Mouse (Mus musculus) spleen, postnatal 36 days (tissue): ENCODE data around the gene Stard13.

Source experiments
- DNase-seq, 2 experiments: peaks; one replicate each; pipeline ENCODE4 v3.0.0; 2022; ENCODE audit warnings: low spot score in 2 of 2, mixed read lengths in 1 of 2

Gene Stard13

DNA sequence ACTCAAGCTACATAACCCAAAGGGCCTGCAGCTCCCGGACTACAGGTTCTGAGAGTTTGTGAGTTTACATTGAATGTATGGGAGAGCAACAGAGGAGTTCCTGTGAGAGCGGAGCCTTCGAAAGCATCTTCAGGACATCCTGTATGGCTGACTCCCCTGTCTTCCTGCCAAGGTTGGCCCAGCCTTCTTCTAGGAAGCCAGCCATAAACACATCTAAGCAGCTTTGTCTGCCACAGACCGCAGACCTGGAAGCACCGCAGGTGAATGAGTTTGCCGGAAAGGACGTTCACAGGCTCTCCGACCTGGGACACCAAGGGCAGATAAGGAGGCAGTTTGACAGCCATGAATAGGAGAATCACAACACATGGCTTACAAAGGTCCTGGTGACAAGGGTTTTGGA lies 52.3 kb downstream of the Stard13 start:
- DNase-seq: no peak

DNA sequence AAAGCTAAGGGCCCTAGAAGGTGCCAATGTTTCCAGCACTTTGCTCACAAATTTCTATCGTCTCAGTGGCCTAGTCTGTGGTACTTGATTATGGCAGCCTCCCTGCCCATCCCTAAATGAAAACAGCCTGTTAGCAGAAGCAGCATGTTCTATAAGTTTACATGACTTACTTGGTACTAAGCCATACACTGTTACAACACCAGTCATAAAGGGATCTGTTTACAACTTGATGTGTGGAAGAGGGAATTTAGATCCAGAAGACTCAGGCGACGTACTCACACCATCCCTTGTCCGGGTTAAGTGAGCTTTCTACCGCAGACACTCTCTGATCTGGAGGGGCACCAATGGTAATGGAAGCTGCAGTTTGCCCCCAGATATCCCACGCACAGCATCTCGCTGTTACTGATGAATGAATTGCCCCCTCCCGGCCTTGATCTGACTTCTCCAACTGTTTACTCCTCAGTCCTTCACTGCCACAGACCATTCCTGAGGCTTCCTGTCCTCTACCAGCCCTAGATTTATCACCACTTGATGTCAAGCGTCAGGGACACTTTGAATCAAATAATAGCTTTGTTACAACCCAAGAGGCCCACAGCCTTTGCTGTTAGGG lies 53.4 kb downstream of the Stard13 start:
- DNase-seq: no peak

DNA sequence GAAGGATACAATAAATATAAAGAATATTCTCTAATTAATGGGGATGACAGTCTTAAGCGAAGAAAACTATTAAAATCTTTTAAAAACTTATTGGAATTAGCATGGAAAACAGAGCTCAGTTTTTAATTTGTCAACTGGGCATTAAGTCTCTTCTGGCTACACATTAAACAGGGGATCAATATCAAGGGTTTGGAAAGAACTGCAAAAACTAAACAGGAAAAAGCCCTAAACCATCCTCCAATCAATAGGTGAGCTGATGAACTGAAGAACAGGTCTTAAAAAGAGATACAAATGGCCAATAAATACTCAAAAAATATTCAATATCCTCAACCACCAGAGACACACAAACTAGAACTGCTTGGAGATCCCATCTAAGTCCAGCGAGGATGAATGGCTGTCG lies 56.5 kb downstream of the Stard13 start:
- DNase-seq: no peak

DNA sequence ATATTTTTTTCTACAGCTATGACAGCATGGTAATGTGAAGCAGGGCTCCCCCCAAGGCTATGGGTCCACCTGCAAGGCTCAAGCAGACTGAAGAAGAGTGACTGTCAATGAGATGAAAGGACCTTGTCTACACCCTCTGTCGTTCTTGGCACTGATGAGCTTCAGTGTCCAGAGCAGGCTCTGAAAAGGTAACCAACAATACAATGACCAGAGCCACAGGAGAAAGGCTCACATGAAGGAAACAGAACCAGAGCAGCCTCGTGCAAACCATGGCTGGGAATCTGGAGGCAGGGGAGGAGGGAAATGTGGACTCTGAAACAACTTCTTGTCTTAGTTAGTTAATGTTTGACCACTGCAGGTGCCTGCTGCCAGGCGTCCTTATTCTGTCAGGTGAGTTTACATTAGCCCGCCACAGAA lies 57.7 kb downstream of the Stard13 start:
- no peak for DNase-seq

DNA sequence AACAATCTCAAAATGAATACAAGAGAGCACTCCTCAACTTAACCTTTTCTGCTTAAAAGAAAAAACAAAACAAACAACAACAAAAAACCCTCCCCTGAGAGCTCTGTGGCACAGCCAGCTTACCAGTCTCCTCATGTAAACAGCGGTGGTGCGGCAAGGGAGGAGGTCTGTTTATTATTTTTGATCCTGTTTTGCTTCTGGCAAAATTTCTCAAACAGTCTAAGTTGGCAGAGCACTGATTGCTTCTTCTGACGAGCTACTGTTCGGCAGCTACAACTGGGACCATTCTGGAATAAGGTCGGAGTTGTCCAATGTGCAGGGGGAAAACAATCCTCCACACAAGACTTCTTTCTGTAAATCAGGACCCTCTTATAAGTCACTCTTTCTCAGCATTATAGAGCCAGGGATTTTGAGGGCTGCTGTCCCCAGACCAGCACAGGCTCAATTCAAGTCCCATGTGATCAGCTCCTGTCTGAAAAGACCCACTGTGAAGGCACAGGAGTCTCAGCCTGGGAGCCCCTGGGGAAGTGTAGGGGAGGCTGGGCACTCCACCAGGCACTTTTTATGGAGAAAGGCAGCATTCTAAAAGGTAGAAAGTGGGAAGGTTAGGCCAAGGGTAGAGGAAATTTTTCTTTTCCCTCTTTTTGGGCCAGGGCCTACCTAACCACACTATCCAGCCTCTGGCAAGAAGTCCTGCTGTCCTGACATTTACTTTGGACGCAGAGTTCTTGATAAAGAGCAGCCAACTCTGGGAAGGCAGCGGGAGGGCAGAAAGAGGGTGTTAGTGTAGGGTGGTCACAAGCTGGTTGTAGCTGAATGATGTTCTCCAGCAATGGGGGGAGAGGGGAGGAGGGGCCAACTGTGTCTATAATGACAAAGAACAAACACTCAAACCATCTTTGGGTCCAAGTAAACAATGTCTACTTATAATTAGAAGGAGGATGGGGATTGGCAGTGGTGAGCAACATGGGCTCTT lies 58.9 kb downstream of the Stard13 start:
- no peak for DNase-seq

DNA sequence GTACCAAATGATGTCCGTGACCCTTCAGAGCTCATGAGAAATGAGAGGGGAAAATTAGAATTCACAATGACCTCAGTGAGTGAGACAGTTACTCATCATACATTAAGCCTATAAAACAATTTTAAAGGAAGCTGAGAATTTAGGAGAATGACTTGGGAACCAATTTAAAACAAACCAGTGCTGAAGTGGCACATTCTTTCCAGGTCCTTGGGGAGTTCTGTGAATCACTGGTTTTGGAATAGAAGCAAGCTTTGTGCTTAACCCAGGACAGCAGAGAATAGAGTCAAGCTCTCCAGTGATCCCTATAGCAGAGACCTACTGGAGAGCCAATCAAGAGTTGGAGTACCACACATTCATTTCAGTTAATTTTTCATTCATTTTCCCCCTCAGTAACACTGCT lies 59.9 kb downstream of the Stard13 start:
- no peak for DNase-seq

DNA sequence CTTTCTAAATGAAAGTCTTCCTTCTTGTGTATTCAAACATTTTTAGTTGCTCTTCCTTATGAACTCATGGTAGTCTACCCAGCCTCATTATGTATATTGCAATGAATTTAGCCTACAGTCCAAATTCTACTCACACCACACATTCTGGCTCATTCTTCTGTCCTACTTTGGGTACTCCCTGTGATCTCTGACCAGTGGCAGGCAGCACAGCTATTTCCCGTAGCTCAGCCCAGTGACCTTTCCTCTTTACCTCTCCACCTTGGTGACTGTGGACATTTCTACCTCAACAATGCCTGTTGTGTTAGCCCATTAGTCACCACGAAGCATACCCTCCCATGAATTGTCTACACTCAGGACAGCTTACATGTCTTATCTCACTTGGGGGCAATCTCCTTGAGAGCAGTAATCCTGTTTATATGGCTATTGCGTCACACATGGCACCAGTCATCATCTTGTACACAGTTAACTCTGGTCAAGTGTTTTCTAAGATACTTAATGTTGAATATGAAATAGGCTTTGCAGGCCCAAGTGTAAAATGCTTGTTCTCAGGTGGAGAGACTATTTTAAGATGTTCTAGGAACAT lies 63.4 kb downstream of the Stard13 start:
- no peak for DNase-seq

DNA sequence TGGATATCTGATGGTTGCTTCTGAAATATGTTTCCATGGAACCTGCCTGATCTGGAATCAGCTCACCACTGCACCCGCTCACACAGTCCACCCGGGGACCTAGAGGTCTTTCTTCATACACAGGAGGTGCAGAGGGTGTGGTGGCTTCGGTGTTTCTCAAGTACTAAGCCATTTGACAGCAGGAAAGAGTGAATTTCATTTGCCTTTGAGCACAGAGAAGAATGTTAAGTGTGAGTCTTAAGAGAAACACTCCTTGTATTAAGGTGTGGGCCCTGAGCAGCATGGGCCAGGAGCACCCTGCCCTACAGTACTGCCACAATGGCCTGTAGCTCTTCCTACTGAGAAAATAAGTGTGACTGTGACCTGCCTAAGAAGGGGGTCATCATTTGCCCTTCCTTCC lies 65.4 kb downstream of the Stard13 start:
- DNase-seq: no peak

DNA sequence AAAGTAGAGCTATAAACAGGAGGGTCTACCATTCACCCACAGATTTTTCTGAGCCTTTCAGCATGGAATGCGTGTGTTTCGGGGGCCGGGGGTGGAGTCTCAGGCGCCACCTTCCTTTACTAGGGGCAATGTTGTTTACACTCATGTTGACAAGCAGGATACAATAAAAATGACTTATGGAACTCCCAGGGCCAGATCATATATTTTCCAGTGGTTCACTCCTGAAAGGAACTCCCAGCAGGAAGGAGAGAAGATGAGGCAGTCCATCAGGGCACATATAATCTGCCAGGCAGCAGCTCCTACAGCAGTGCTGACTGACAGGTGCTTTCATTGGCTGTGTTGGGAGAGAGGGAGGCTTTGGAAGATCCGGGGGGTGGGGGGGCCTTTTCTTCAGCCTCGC lies 66.0 kb downstream of the Stard13 start:
- no peak for DNase-seq

DNA sequence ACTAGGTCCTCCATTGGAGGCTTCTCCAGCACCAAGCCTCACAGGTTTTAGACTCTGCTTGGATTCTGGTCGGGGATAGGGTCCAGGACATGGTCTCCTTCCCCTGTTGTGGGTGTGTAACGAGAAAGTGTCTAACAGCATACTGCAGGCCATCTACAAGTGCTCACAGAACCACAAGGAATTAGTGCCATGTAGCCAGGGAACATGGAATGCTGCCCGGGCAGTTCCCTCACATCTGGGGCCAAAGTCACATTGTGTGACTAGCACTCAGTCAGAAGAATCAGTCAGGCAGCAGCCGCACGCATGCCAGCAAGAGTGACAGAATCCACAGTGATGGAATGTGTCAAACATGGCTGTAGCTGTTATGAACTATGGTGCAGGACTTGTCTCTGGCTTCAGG lies 67.4 kb downstream of the Stard13 start:
- no peak for DNase-seq

DNA sequence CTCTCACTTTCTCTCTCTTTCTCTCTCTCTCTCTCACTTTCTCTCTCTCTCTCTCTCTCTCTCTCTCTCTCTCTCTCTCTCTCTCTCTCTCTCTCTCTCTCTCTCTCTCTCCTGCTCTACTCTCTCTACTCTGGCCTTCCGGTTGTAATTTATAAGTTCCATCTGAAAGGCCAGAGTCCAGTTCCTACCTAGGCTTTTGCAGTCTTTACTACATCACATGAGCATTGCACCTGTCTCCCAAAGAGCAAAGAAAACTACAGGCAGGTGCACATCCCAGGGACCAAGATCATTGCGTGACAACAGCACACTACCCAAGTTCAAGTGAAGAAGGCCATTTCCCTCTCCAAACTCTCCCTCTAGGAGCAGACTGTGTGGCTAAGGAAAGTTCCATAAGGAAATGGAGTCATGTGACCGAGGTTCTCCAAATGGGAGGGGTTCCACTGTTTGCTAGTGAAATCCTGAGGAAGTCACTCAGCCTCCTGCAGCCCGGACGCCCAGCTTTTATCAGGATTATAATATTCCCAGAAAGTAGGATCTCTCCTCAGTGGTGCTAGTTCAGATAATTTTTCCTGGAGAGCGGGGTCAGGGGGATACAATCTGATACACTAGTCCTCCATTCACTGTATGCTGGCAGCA lies 68.1 kb downstream of the Stard13 start:
- no peak for DNase-seq

DNA sequence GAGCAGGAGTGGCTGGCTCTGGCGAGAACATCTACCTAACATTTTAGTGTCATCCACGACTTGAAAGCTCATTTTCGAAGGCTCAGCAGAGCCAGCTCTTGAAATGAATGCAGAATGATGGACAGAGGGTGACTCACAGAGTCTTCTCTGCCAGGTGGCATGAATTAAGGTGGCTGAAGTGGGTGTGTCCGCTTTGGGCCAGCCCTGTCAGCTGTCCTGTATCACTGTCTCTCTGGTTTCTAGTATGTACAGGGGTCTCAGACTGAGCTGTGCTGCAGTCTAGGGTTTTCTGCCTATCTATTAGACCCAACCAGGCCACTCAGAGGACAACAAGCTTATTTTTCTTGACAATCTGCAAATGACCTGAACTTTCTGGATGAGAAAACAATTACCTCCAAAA lies 68.8 kb downstream of the Stard13 start:
- no peak for DNase-seq

DNA sequence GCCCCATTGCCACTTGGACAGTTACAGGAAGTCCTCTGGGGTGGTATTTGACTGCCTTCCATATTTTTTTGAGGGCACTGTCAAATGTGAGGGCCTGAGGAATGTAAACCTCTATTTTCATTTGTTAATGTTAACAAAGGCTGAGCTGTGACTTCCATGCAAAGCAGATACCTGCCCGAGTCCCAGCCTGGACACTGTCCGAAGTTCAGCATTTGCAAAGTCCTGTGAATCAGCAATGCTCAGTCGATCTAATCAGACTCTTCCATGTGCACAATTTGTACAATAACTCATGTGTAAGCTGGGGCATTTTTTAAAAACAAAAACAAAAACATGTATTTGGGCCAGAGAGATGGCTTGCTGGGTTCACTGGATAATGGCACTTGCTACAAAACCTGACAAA lies 71.0 kb downstream of the Stard13 start:
- no peak for DNase-seq

DNA sequence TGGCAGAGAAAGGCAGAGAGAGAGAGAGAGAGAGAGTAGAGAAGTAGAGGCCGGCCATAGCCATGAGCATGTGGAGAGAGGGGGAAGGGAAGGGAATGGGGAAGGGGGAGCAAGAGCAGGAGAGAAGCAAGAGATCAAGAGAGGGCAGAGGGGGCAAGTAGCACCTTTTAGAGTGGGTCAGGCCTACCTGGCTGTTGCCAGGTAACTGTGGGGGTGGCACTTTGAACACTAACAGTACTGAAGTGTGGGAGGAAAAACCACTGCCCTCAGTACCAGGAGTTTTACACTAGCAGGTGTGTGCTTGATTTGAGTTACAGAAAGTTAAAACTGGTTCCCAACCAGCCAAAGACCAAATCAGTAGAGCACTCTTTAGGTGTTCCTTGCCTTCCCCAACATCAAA lies 78.4 kb downstream of the Stard13 start:
- DNase-seq: no peak

DNA sequence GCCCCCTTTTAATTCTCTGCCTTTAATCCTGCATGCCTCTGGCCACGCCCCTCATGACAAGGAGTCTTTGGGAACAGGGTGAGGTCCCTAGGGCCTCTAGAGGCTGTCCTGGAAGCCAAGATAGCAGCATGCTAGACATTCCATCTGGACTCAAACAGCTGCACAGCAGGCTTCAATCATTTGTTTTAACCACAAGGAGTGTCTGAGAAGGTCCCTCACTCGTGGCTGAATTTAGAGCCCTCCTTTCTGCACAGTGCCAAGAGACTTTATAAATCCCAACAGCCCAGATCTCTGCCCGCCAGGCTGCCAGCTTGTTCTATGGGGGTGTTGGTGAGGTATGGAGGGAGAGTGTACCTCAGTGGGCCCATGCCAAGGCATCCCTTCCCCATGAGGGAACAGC lies 78.9 kb downstream of the Stard13 start:
- DNase-seq: no peak

DNA sequence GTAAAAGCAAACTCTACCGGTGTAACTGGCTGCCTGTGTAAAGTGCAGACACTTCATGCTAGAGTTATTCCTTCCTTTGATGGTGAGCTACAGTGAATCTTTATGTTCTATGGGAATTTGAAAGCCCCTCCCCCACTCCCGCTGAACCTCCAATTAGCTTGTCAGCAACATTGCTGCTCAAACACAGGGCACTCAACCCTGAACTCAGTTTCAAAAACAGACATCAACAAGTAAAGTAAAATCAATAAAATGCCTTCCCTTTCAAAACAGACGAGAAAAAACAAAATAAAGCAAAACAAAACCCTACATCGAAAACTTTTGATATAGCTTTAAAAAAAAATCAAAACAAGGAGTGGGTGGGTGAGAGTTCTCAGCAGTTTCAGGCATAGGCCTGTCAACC lies 79.6 kb downstream of the Stard13 start:
- DNase-seq: no peak

DNA sequence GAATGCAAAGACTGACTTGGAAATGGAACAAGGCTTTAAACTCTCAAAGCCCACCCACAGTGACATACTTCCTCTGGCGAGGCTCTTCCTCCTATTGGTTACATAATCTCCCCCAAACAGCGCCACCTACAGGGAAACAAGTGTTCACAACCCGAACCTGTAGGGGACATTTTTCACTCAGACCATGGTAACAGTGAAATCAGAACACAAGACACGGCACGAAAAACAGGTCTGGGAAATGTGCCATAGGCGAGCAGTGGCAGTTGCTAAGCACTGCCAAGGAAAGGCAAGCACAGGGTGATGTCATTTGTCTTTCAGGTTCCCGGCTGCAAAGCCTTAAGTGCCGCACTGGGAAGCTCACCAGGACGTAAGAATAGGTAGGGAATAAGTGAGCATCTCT lies 82.1 kb downstream of the Stard13 start:
- no peak for DNase-seq

DNA sequence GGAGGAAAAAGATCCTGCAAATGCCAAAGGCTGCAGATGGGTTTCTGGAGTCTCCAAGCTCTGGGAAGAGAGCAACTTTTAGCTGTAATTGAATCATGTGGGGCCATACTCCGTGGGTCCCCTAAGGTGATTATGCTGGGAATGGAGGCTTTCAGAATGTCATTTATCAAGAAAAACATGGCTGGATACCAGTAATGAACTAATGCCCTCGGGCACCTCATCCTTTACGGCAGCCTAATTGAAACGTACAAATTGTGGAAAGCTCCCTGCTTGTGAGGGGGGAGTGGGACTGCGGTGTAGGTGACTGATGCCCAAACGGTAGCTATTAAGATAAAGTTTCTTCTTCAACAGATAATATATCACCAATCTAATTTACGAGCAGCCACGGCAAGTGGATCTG lies 84.1 kb downstream of the Stard13 start:
- DNase-seq: no peak

DNA sequence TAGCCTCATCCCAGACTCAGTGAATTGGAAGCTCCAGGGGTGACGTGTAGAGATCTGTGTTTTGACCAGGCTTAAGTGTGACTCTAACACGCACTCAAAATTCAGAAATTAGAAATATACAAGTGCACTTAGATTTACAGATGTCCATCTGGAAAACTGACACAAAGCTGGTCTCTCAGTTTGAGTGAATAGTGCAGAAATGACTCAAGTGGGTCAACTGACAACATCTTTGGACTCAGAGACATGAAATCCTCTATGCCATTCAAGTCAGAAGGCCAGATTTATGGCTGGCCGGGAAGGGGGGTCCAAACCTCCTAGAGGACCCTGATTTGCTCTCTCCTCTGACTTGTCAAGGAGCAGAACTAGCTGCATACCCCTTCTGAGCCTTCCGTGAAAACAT lies 85.6 kb downstream of the Stard13 start:
- no peak for DNase-seq

DNA sequence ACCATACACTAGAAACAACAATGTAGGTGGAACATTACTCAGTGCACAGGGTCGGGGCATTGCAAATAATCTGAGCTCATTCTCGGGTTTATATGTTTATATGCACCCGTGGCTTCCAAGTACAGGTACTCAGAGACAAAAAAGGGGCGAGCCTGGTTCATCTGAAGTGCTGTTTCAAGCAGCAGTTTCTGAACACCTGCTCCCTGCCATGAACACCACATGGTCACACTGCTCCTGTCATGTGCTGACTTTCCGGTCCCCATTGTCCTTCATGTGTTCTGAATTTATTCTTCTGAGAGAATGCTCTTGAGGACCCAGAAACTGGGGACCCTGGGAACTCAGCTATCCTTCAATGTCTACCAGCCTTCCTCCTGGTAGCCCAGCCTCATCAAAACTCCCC lies 87.8 kb downstream of the Stard13 start:
- no peak for DNase-seq

DNA sequence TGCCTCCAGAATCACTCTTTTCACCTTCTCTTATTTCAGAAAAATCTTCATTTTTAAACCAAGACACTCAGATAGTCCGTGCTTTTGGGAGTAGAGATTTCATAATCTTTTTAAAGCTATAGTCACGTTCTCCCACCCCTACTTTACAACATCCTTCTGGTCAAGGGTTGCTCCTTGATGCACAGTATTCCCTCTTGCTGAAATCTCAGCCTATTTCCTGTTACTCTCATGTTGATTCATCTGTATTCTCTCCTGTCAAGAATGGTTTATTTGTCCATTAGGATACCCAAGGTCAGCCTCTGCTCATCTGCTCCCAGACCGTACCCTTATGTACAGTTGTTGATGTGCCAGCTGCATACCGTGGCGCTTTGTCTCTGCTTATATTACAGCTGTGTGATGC lies 89.7 kb downstream of the Stard13 start:
- DNase-seq: no peak
